Mouse (Mus musculus) olfactory bulb, adult 2 months (tissue): ENCODE results near the gene Prn.

Experiments
- CTCF ChIP-seq: fragments of 200-500 bp; IDR thresholded peaks from 2 replicates; pipeline ENCODE4 v1.5.1; 2012; ENCODE audit warnings: low read depth, mild to moderate bottlenecking, low read length, moderate library complexity; ENCODE audit not compliant: insufficient read depth
- POLR2A ChIP-seq: fragments of 200-500 bp; IDR thresholded peaks from 2 replicates; pipeline ENCODE4 v1.6.1; 2012; ENCODE audit warnings: mild to moderate bottlenecking, low read depth, low read length, moderate library complexity; ENCODE audit not compliant: insufficient read depth

- TF ChIP-seq CTCF (no peak), POLR2A (no peak)
Measured at GRCm38 (mm10) chr2:131862617-131863275, 47.0 kb upstream of the Prn start.
